Mouse (Mus musculus): Measurements from ENCODE around the gene Usb1.
"Not testable (repeated sequence)": the region's sequence is repeated elsewhere in the genome, so short reads cannot be mapped to it uniquely, and the experiment has no call there.

The Usb1 gene

GRCm38 (mm10) chr8:95375374-95375930, 43.4 kb downstream of the Usb1 start:
- no peak for DNase-seq (ENCODE audit: low spot score)

DNA sequence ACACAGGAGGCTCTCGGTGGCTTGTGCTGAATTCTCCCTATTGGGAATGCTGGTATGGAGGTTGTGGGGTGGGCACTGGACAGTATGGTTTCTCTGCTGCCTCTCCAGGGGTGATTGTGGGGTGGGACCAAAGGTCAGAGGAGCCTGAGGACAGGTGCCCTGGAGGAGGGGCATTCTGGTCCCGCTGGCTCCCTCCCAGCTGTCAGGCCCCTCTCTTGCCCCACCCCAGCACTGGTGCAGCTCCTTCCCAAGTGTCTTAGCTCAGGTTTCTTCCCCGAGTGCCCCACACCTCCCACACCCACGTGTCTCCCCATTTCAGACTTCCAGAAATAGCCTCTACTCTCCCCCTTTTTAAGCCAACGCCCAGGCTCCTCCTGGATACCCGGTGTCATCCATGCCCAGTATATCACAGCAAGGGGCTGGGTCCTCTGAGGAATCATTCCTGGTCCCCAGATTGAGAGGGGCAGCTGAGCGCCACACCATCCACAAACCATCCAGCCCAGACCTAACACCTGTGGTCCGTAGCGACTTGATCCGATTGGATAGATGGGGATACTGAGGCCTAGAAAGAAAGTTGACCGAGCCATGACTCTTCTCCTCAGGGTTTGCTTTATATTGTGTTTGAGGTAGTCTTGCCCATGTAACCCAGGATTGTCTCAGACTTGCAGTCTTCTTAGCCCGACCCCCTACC, 44.4 kb downstream of the Usb1 start:
- DNase-seq (ENCODE audit: low spot score), result no peak

GRCm38 (mm10) chr8:95377101-95377500, 45.0 kb downstream of the Usb1 start:
- DNase-seq (ENCODE audit: low spot score), result no peak

- DNase-seq (ENCODE audit: low spot score), result no peak
These were observed 45.8 kb downstream of the Usb1 start for GRCm38 (mm10) chr8:95377863-95378291.

GRCm38 (mm10) chr8:95378928-95379327, 46.8 kb downstream of the Usb1 start:
- DNase-seq (ENCODE audit: low spot score), result not testable (repeated sequence)

- DNase-seq (ENCODE audit: low spot score), result no peak
These were observed 48.9 kb downstream of the Usb1 start for GRCm38 (mm10) chr8:95380953-95381352.

DNA sequence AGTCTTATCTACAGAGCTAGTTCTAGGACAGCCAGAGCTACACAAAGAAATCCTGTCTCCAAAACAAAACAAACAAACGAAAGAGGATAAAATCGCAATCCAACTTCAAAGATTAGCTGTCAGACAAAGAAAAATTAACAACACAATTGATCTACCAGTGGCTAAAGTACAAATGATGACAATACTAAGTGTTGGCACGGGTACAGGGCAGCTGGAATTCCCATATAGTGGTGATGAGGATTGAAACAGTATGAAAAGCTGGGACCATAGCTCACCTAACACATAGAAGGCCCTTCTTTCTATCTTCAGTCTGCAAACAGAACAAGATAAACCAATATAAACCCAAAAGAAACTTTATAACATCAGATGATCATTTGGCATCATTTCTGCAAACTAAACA, 49.5 kb downstream of the Usb1 start:
- no peak for DNase-seq (ENCODE audit: low spot score)

GRCm38 (mm10) chr8:95384501-95384900, 52.4 kb downstream of the Usb1 start:
- DNase-seq (ENCODE audit: low spot score), result no peak

DNA sequence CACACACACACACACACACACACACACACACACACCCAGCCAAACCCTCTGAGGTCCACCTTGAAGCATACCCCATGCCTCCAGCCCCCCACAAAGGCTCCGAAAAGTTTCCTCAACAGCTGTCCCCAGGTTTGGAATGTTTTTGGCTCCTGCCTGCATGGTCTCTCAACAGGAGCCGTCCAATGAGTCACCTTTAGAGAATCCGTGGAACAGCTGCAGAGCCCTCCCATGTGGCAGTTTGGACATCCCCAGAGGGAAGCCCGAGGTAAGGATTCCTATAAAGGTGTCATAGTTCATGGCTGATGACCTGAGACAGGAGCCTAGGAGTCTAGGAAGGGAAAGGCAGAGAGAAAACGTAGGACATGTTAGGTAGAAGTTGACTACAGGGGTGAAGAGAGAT, 54.0 kb downstream of the Usb1 start:
- DNase-seq (ENCODE audit: low spot score), result no peak

- no peak for DNase-seq (ENCODE audit: low spot score)
These were observed 55.1 kb downstream of the Usb1 start for GRCm38 (mm10) chr8:95387221-95387620.

GRCm38 (mm10) chr8:95387936-95388335, 55.9 kb downstream of the Usb1 start:
- DNase-seq (ENCODE audit: low spot score), result no peak

DNA sequence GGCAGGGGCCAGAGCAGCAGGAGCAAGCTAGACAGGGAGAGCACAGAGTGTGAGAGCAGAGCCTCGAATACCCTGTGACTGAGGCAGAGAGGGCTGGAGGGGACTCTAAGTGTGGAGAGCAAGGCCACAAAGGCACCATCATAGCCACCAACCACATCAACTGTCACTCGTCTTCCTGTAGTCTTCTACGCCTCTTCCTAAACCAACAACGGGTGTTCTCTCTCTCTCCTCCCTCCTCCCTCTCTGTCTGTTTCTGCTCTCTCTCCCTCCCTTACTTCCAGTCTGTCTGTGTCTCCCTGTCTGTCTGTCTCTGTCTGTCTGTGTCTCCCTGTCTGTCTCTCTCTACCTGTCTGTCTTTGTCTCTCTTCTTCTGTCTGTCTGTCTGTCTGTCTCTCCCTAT, 58.2 kb downstream of the Usb1 start:
- no peak for DNase-seq (ENCODE audit: low spot score)

DNA sequence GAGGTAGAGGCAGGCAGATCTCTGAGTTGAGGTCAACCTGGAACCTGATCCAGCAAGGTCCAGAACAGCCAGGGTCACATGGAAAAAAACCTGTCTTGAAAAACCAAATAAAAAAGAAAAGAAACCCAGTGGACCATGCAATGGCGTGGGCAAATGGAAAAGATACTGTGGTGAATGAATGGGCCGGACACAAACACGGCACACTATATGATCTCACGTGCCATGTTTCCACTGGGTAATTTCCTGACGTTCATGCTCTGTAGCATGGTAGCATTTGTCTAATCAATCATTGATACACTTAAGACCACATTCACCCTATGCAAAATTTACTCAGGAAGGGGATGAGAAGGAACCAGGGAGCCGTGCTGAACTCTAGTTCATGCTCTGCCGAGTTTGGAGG, 59.0 kb downstream of the Usb1 start:
- no peak for DNase-seq (ENCODE audit: low spot score)

DNA sequence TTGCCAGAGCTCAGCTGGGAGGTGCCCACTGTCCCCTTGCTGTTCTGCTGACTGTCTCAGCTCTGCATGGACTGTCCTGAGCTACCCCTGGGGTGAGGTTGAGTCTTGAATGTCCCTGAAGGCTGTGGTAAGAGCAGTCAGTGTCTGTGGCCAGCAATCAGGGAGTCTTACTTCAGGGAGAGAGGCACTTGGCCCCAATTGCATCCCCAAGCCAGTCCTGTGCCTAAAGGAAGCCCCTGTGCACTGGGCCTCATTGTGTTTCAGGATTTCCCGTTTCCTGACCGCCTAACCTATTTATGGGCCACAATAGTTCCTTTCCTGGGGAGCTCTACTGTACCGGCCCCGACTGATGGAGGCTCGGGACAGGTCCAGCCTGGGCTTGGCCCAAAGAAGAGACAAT, 60.5 kb downstream of the Usb1 start:
- no peak for DNase-seq (ENCODE audit: low spot score)

DNA sequence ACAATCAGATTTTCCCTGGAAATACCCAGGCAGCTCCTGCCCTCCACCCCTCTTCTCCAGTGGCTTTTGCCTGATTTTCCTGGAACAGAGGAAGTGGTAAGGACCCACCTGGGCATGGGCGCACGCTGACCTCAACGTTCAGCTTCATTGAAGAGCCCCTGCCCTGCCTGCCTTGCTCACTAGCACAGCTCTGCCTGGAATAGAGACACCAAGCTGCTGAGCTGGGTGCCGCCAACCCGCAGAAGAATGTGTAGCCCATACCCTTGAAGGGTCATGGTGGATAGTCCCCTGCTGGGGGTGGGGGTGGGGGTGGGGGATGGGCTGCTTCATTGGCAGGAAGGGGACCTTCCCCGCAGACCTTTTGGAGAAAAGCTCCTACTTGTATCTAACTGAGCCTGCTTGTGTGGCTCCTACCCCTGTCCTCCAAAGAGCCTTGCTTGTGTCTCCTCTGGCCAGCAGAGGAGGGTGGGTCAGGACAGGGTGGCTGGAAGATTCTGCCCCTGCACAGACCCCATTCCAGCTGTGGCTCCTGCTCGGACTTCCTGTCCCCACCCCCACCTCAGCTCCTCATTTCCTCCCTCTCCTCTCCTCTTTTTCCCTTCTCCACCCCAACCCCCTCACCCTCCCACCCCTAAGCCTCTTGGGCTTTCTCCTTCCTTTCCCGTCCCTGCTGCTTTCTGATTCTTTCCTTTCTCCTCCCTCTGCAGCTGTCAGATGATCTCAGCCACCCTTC, 63.3 kb downstream of the Usb1 start:
- DNase-seq (ENCODE audit: low spot score), result no peak

DNA sequence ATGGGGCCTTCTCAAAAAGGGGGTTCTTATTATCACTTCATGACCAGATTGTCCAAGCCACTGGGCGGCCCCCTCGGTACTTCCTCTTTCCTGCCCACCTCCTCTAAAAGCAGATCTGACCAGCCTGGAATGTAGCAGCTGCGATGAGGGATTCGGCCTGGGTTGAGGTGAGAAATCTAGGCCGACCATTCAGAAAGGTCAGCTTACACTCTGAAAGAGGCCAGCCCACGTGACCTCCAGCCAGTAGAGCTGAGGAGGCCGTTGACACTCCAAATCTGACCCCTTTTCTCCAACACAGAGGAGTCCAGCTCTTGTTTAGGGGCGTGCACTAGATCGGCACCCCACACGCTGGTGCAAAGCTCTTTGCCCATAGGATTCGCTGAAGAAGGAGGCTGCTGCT, 64.7 kb downstream of the Usb1 start:
- no peak for DNase-seq (ENCODE audit: low spot score)

All from urinary bladder, postnatal 25 days (tissue).